Mouse (Mus musculus) brain, embryonic 14.5 days (tissue): ENCODE measurements around the gene Trak1.

Experiments used
- CTCF ChIP-seq: fragments of 200-500 bp; IDR thresholded peaks from 2 replicates; pipeline ENCODE4 v1.5.1; 2012; ENCODE audit warnings: inconsistent platforms, mild to moderate bottlenecking, moderate library complexity, borderline replicate concordance; ENCODE audit not compliant: insufficient read depth, insufficient read length; ENCODE audit errors: extremely low read depth
- POLR2A ChIP-seq: fragments of 200-500 bp; IDR thresholded peaks from 2 replicates; pipeline ENCODE4 v1.6.1; 2012; ENCODE audit warnings: mild to moderate bottlenecking, inconsistent platforms, borderline replicate concordance; ENCODE audit not compliant: poor library complexity, insufficient read depth, insufficient read length, severe bottlenecking; ENCODE audit errors: extremely low read depth

GRCm38 (mm10) chr9:121419573-121419972, 122.3 kb downstream of the Trak1 start:
- TF ChIP-seq POLR2A = no peak
- TF ChIP-seq CTCF = no peak
